Mouse (Mus musculus): ENCODE results near the gene Gpr137c. TPM values are rescaled to one million over a fixed set of nuclear protein-coding genes. Genes with fewer than 3 reads are reported as not detected.

Gpr137c gene
- total RNA-seq (2014; rRNA removed; ENCODE audit: low replicate concordance) (18.9 and 20.6 TPM in 2 replicates), polyA plus RNA-seq (2015; fragmentation: Nextera tagmentation; extraction: Ambion mirVana) (1.6 and 1.9 TPM in 2 replicates)

GRCm38 (mm10) chr14:45219281-45220089, at the start of gene Gpr137c:
Gene Gpr137c, plus strand, starts transcription at chr14:45219717.
- Histone ChIP-seq H3K27me3 (ENCODE audit: control insufficient read depth, insufficient read depth, low read length) (no peaks in the 10 kb centered on the region), H3K9me3 (replicated peaks; ENCODE audit: control insufficient read depth, low read length) (no peaks in the 10 kb centered on the region), H3K36me3 (replicated peaks; ENCODE audit: control insufficient read depth, insufficient read depth, low read length) (no peaks in the 10 kb centered on the region), H3K4me1 (ENCODE audit: control insufficient read depth, insufficient read depth) (0 out of 2 replicates have a peak, but pooled peaks cover 8% of the 10 kb centered on the region), H3K9ac (replicated peaks; ENCODE audit: low read depth, low read length) (peak within 1 kb of the TSS; percentile 91), H3K4me3 (ENCODE audit: low read depth, low read length) (peak within 1 kb of the TSS; percentile 90), H3K4me2 (ENCODE audit: low read depth, low read length) (peak within 1 kb of the TSS; percentile 100), H3K27ac (ENCODE audit: low read depth) (peak within 1 kb of the TSS; percentile 98)
- ATAC-seq (ENCODE audit: insufficient read depth, low read depth) (peak; percentile 97), DNase-seq (ENCODE audit: low spot score) (peak; percentile 100)
- WGBS, result 0% methylated on average over 55 of the region's 86 CpGs
- TF ChIP-seq CTCF (IDR thresholded peaks at IDR 0.05; ENCODE audit: low read depth) (no peak), EP300 (IDR thresholded peaks at IDR 0.05; ENCODE audit: low read depth) (no peak)

- H3K4me2 ChIP-seq (ENCODE audit: low read depth, low read length), result no peak overlapping the region
- H3K36me3 ChIP-seq (replicated peaks; ENCODE audit: control insufficient read depth, insufficient read depth, low read length), result no peaks in the 10 kb centered on the region; the same call in 1 of the 2 replicates
- H3K4me3 ChIP-seq (ENCODE audit: low read depth, low read length), result no peak overlapping the region
- TF ChIP-seq EP300 (IDR thresholded peaks at IDR 0.05; ENCODE audit: low read depth) (no peak), CTCF (IDR thresholded peaks at IDR 0.05; ENCODE audit: low read depth) (no peak)
- no peaks in the 10 kb centered on the region for H3K27me3 ChIP-seq (ENCODE audit: control insufficient read depth, insufficient read depth, low read length)
- H3K4me1 ChIP-seq (ENCODE audit: control insufficient read depth, insufficient read depth), result peaks cover 12% of the 10 kb centered on the region
- ATAC-seq (ENCODE audit: insufficient read depth, low read depth), result no peak
- H3K27ac ChIP-seq (ENCODE audit: low read depth), result no peak overlapping the region
- H3K9ac ChIP-seq (replicated peaks; ENCODE audit: low read depth, low read length), result no peak overlapping the region
- WGBS, result 93% methylated on average over 5 of the region's 5 CpGs
- DNase-seq (ENCODE audit: low spot score), result no peak
- H3K9me3 ChIP-seq (replicated peaks; ENCODE audit: control insufficient read depth, low read length), result no peaks in the 10 kb centered on the region
These were observed 47.3 kb upstream of the Gpr137c start for GRCm38 (mm10) chr14:45172260-45172659.

- Histone ChIP-seq H3K27ac (ENCODE audit: low read depth) (no peak overlapping the region), H3K27me3 (ENCODE audit: control insufficient read depth, insufficient read depth, low read length) (no peaks in the 10 kb centered on the region), H3K36me3 (replicated peaks; ENCODE audit: control insufficient read depth, insufficient read depth, low read length) (no peaks in the 10 kb centered on the region; the same call in 1 of the 2 replicates), H3K4me1 (ENCODE audit: control insufficient read depth, insufficient read depth) (peaks cover 12% of the 10 kb centered on the region), H3K9ac (replicated peaks; ENCODE audit: low read depth, low read length) (no peak overlapping the region), H3K4me2 (ENCODE audit: low read depth, low read length) (no peak overlapping the region), H3K4me3 (ENCODE audit: low read depth, low read length) (no peak overlapping the region), H3K9me3 (replicated peaks; ENCODE audit: control insufficient read depth, low read length) (no peaks in the 10 kb centered on the region)
- WGBS, result 65% methylated on average over 14 of the region's 14 CpGs
- no peak for TF ChIP-seq CTCF (IDR thresholded peaks at IDR 0.05; ENCODE audit: low read depth)
- TF ChIP-seq EP300 (IDR thresholded peaks at IDR 0.05; ENCODE audit: low read depth), result no peak
- ATAC-seq (ENCODE audit: insufficient read depth, low read depth) (peak; percentile 14; the same call in 1 of the 2 replicates), DNase-seq (ENCODE audit: low spot score) (no peak)
These were observed 44.3 kb upstream of the Gpr137c start for GRCm38 (mm10) chr14:45175012-45175740.

- no peak for ATAC-seq (ENCODE audit: insufficient read depth, low read depth)
- Histone ChIP-seq H3K9ac (replicated peaks; ENCODE audit: low read depth, low read length) (no peak overlapping the region), H3K27me3 (ENCODE audit: control insufficient read depth, insufficient read depth, low read length) (no peaks in the 10 kb centered on the region), H3K4me2 (ENCODE audit: low read depth, low read length) (no peak overlapping the region), H3K36me3 (replicated peaks; ENCODE audit: control insufficient read depth, insufficient read depth, low read length) (no peaks in the 10 kb centered on the region; the same call in 1 of the 2 replicates), H3K4me3 (ENCODE audit: low read depth, low read length) (no peak overlapping the region), H3K9me3 (replicated peaks; ENCODE audit: control insufficient read depth, low read length) (no peaks in the 10 kb centered on the region), H3K27ac (ENCODE audit: low read depth) (no peak overlapping the region), H3K4me1 (ENCODE audit: control insufficient read depth, insufficient read depth) (peaks cover 12% of the 10 kb centered on the region)
- TF ChIP-seq CTCF (IDR thresholded peaks at IDR 0.05; ENCODE audit: low read depth), result no peak
- no peak for TF ChIP-seq EP300 (IDR thresholded peaks at IDR 0.05; ENCODE audit: low read depth)
- no peak for DNase-seq (ENCODE audit: low spot score)
- 65% methylated on average over 2 of the region's 2 CpGs for WGBS
These were observed 40.3 kb upstream of the Gpr137c start for GRCm38 (mm10) chr14:45179186-45179585.

- Histone ChIP-seq H3K9me3 (replicated peaks; ENCODE audit: control insufficient read depth, low read length) (no peaks in the 10 kb centered on the region), H3K4me2 (ENCODE audit: low read depth, low read length) (no peak overlapping the region), H3K9ac (replicated peaks; ENCODE audit: low read depth, low read length) (no peak overlapping the region), H3K36me3 (replicated peaks; ENCODE audit: control insufficient read depth, insufficient read depth, low read length) (no peaks in the 10 kb centered on the region; the same call in 1 of the 2 replicates), H3K4me1 (ENCODE audit: control insufficient read depth, insufficient read depth) (peaks cover 10% of the 10 kb centered on the region), H3K27me3 (ENCODE audit: control insufficient read depth, insufficient read depth, low read length) (no peaks in the 10 kb centered on the region), H3K27ac (ENCODE audit: low read depth) (no peak overlapping the region), H3K4me3 (ENCODE audit: low read depth, low read length) (no peak overlapping the region)
- TF ChIP-seq CTCF (IDR thresholded peaks at IDR 0.05; ENCODE audit: low read depth) (no peak), EP300 (IDR thresholded peaks at IDR 0.05; ENCODE audit: low read depth) (no peak)
- no peak for ATAC-seq (ENCODE audit: insufficient read depth, low read depth)
- no peak for DNase-seq (ENCODE audit: low spot score)
- 78% methylated on average over 2 of the region's 2 CpGs for WGBS
These were observed 39.9 kb upstream of the Gpr137c start for GRCm38 (mm10) chr14:45179606-45180005.
